Mouse (Mus musculus) forebrain, embryonic 16.5 days (tissue): ENCODE measurements around the gene Olfr10. TPM values are rescaled to one million over a fixed set of nuclear protein-coding genes. Genes with fewer than 3 reads are reported as not detected.
"Not testable (repeated sequence)": the region's sequence is repeated elsewhere in the genome, so short reads cannot be mapped to it uniquely, and the experiment has no call there.

ENCODE experiments used
- ATAC-seq: fragments of 200-750 bp; cut with Nextera tagmentation; 2 replicates; pipeline ENCODE4 v1.8.0; 2017; ENCODE audit warnings: mild to moderate bottlenecking, moderate library complexity
- H3K27ac ChIP-seq: fragments of 300-500 bp; sonication (generic); 2 replicates; pipeline ENCODE4 v1.5.1; 2014; ENCODE audit warnings: low read length, control low read depth
- H3K27me3 ChIP-seq: fragments of 300-500 bp; sonication (generic); replicated peaks from 2 replicates; pipeline ENCODE4 v1.6.1; 2014; ENCODE audit warnings: low read length; ENCODE audit not compliant: control insufficient read depth, insufficient read depth
- H3K36me3 ChIP-seq: fragments of 300-500 bp; sonication (generic); 2 replicates; pipeline ENCODE4 v1.6.1; 2014; ENCODE audit not compliant: control insufficient read depth, insufficient read depth
- H3K4me1 ChIP-seq: fragments of 300-500 bp; sonication (generic); replicated peaks from 2 replicates; pipeline ENCODE4 v1.6.1; 2014; ENCODE audit warnings: low read length; ENCODE audit not compliant: control insufficient read depth, insufficient read depth
- H3K4me2 ChIP-seq: fragments of 300-500 bp; sonication (generic); 2 replicates; pipeline ENCODE4 v1.6.1; 2014; ENCODE audit warnings: mild to moderate bottlenecking, low read length, control low read depth
- H3K4me3 ChIP-seq: fragments of 300-500 bp; sonication (generic); replicated peaks from 2 replicates; pipeline ENCODE4 v1.5.1; 2014; ENCODE audit warnings: mild to moderate bottlenecking, low read length, control low read depth
- H3K9ac ChIP-seq: fragments of 300-500 bp; sonication (generic); replicated peaks from 2 replicates; pipeline ENCODE4 v1.6.1; 2014; ENCODE audit warnings: low read depth, low read length, control low read depth
- H3K9me3 ChIP-seq: fragments of 300-500 bp; sonication (generic); 2 replicates; pipeline ENCODE4 v1.6.1; 2016; ENCODE audit warnings: low read length; ENCODE audit not compliant: control insufficient read depth
- WGBS: fragments of 180-500 bp; shearing (Covaris S2); extraction: QIAGEN DNeasy Blood & Tissue Kit; methylation state at CpG from one replicate; pipeline ENCODE4 v1.1.7; 2014; 5-methylcytosine and 5-hydroxymethylcytosine counted together
- polyA plus RNA-seq: library from polyadenylated mRNA; unstranded; fragments of >200 nt; fragmentation: Nextera tagmentation; extraction: Ambion mirVana; gene quantifications from 2 replicates; pipeline ENCODE4 v1.2.1, GENCODE M21; 2015

Olfr10 gene
- polyA plus RNA-seq, 1 experiment from 2014 or later: not detected

DNA sequence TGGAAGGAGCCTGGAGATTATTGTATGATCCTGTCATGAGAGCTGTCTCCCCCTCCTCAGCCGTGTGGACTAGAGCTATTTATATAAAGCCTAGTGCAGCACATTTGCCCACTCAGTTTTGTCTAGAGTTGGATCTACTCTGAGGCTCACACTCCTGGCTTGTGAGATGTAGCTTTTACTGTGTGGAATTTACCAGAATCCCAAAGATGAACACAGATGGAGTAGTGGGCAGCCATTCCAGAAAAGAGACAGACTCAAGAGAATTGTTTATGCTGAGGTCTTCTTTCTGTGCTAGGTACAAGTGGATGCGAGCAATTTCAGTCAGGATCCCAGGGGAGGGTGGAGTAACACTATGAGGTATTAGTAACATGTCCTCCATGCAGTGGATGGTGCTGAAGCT, 17.3 kb upstream of the Olfr10 start:
- 86% methylated on average over 2 of the region's 2 CpGs for WGBS
- H3K36me3 ChIP-seq: no peaks in the 10 kb centered on the region

DNA sequence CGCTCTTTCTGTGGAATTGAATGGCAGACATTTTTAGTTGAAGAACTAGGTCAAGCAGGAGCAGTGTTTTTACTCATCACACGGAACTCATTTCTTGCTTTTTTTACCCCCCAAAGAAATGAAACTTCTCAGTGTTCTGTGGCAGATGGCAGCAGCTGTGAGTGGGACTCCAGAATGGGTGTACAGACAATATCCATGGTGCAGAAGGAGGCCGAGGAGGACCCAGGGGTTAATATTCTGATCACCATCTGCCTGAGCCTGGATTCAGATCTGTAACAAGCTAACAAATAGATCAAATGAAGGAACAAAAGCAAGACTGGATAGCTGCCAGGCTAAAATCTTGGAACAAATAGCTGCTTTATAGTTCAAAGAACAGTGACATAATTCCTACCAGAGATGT, 11.8 kb upstream of the Olfr10 start:
- Histone ChIP-seq H3K9me3 (no peaks in the 10 kb centered on the region), H3K36me3 (no peaks in the 10 kb centered on the region), H3K27me3 (no peaks in the 10 kb centered on the region), H3K4me1 (no peaks in the 10 kb centered on the region), H3K9ac (no peak overlapping the region), H3K4me3 (no peak overlapping the region), H3K4me2 (no peak overlapping the region), H3K27ac (no peak overlapping the region)
- WGBS: 35% methylated on average over 3 of the region's 3 CpGs
- ATAC-seq: no peak

More for the DNA sequence above, 17.3 kb upstream of the Olfr10 start:
- Histone ChIP-seq H3K27me3 (no peaks in the 10 kb centered on the region), H3K4me3 (no peak overlapping the region), H3K9me3 (no peaks in the 10 kb centered on the region), H3K4me2 (no peak overlapping the region), H3K9ac (no peak overlapping the region), H3K27ac (no peak overlapping the region), H3K4me1 (no peaks in the 10 kb centered on the region)
- ATAC-seq: no peak

DNA sequence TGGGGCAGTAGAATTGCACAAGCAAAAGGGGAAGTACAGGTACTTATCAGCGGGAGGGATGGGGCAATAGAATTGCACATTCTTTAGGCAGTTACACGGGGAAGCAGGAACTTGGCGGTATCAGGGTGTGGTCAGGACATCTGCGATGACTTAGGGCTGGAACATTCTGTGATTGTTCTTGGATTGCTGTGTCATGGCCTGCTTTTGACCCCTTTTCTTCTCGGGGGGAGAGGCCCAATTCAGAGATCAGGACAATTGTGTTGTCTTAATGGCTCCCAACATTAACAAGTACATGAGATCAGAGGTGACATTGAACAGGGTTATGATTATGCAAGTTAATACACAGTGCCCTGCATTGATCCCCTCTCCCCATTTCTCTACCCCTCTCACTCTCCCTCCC, 4.0 kb downstream of the Olfr10 start:
- H3K27me3 ChIP-seq, H3K9ac ChIP-seq, H3K27ac ChIP-seq, H3K9me3 ChIP-seq, H3K4me2 ChIP-seq, H3K36me3 ChIP-seq, H3K4me3 ChIP-seq, ATAC-seq, H3K4me1 ChIP-seq: not testable (repeated sequence)
- WGBS: 78% methylated on average over 5 of the region's 5 CpGs

DNA sequence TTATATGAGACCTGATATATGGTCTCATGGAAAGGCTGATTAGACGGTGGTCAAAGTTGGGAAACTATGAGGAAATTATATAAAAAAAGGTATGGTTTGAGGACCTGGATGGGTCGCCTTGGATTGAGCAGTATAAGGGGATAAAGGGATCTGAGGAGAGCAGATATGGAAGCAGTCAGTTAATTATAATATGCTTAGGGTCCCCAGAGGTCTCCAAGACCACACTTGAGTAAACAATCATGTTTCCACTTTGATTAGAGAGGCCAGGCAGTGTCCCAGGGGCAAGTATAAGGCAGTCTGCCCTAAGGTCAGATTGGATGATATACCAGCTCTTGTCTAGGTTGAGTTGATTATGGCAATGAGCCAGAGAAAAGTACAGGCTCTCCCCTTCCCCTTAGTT, 17.9 kb downstream of the Olfr10 start, which contains the start of gene Olfr1391:
Gene Olfr1391 (plus strand): TSS at position 301 of the 400 bp plus-strand sequence.
- WGBS: 82% methylated on average over 2 of the region's 2 CpGs
- no peaks in the 10 kb centered on the region for H3K36me3 ChIP-seq
- no peak for ATAC-seq
- H3K4me2 ChIP-seq: no peak within 1 kb of the TSS
- H3K9me3 ChIP-seq: no peaks in the 10 kb centered on the region
- no peak within 1 kb of the TSS for H3K9ac ChIP-seq
- H3K4me3 ChIP-seq: no peak within 1 kb of the TSS
- H3K4me1 ChIP-seq: no peaks in the 10 kb centered on the region
- H3K27me3 ChIP-seq: no peaks in the 10 kb centered on the region
- H3K27ac ChIP-seq: no peak within 1 kb of the TSS

DNA sequence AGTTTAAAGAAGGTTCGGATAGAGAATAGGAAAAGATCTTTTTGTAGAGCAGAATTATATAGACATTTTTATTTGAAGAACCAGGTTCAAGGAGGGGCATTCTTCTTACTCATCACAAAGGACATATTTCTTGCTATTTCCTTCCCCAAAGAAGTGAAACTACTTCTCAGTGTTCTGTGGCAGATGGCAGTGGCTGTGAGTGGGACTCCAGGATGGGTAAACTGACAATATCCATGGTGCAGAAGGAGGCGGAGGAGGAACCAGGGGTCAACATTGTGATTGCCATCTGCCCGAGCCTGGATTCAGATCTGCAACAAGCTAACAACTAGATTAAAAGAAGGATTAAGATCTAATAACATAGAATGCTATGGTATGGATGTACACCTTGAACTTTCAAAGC, 22.2 kb downstream of the Olfr10 start:
- H3K36me3 ChIP-seq: no peaks in the 10 kb centered on the region
- WGBS: 90% methylated on average over 3 of the region's 3 CpGs

DNA sequence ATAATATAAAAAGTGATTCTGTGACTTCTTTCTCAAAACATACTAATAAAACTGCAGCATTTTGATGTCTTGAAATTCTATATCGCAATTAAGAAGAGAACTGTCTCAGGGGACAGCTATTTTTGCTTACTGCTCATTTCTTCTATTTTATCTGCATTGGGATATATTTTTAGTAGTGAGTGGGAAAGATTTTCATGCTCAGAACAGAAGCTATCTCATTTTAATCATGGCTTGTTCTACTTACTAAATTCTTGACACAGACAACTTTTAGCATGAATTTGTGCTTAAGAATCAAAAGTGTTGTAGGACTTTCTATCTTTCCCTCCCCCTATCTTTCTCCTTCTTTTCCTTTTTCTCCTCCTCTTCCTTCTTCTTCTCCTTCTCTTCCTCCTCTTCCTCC, 25.1 kb downstream of the Olfr10 start:
- no peaks in the 10 kb centered on the region for H3K4me1 ChIP-seq
- no peaks in the 10 kb centered on the region for H3K27me3 ChIP-seq
- H3K27ac ChIP-seq: no peak overlapping the region
- H3K9me3 ChIP-seq: no peaks in the 10 kb centered on the region
- no peak overlapping the region for H3K4me3 ChIP-seq
- no peak overlapping the region for H3K4me2 ChIP-seq
- no peaks in the 10 kb centered on the region for H3K36me3 ChIP-seq
- ATAC-seq: no peak
- 70% methylated on average over 1 of the region's 1 CpGs for WGBS
- no peak overlapping the region for H3K9ac ChIP-seq

More for the DNA sequence above, 22.2 kb downstream of the Olfr10 start:
- ATAC-seq: no peak
- no peak overlapping the region for H3K27ac ChIP-seq
- H3K4me3 ChIP-seq: no peak overlapping the region
- no peak overlapping the region for H3K9ac ChIP-seq
- H3K4me1 ChIP-seq: no peaks in the 10 kb centered on the region
- no peaks in the 10 kb centered on the region for H3K27me3 ChIP-seq
- H3K9me3 ChIP-seq: no peaks in the 10 kb centered on the region
- no peak overlapping the region for H3K4me2 ChIP-seq

DNA sequence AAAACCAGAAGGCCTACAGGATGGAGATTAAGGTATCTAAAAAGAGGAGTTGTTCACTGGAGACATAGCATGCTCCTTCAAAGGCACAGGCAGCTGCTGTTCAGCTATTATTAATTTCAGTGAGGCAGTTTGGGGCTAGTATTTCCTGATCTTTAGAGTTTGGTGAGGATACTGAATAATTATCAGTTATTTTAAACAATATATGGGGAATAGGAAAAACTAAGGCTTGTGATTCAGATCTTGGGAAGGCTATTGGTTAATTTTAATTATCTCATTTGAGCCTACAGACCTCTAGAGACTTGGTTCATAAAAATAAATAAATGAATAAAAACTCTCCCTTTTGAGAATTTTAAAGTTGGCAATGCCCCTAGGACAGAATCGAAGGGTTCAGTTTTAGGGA, 30.3 kb downstream of the Olfr10 start, which contains the start of gene Olfr1390:
Gene Olfr1390 (plus strand): TSS at position 301 of the 400 bp plus-strand sequence.
- Histone ChIP-seq H3K4me2 (no peak within 1 kb of the TSS), H3K27ac (no peak within 1 kb of the TSS), H3K4me3 (no peak within 1 kb of the TSS), H3K9ac (no peak within 1 kb of the TSS), H3K9me3 (no peaks in the 10 kb centered on the region), H3K27me3 (no peaks in the 10 kb centered on the region), H3K4me1 (no peaks in the 10 kb centered on the region), H3K36me3 (no peaks in the 10 kb centered on the region)
- 90% methylated on average over 1 of the region's 1 CpGs for WGBS
- no peak for ATAC-seq

DNA sequence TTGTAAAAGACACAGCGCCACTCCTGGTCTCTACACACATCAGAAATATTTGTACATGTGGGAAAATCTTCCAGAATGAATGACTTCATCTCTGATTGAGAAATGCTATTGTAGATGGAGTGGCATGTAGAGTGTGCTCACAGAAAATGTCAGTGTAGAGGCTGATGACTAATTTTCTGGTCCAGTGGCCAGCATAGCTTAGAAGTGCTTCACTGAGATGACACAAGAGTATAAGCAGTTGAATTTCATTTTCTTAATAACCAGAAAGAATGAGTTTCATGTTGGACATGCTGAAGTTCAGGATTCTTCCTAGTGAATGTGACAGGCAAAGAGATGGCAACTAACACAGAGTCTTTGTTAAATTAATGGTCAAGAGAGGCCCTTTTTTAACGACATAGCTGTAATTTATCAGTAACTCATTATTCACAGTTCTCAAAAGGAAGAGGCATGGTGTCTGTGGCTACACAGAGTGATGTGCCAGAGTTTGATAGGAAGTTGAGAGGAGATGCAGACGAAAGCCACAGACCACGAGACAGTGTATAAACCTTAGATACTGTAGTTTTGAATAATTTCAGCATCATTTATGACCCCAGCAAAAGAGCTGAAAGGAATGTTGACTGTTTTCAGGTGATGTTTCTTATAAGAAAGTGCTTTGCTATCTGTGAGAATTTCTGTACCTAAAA, 32.8 kb downstream of the Olfr10 start:
- no peak for ATAC-seq
- H3K4me2 ChIP-seq: no peak overlapping the region
- H3K9me3 ChIP-seq: no peaks in the 10 kb centered on the region
- no peak overlapping the region for H3K4me3 ChIP-seq
- no peaks in the 10 kb centered on the region for H3K36me3 ChIP-seq
- H3K4me1 ChIP-seq: no peaks in the 10 kb centered on the region
- H3K9ac ChIP-seq: no peak overlapping the region
- WGBS: 59% methylated on average over 4 of the region's 4 CpGs
- H3K27ac ChIP-seq: no peak overlapping the region
- no peaks in the 10 kb centered on the region for H3K27me3 ChIP-seq
